Mouse (Mus musculus) erythroblast, adult 5-6 weeks (primary cell): ENCODE measurements around the gene Lactbl1. TPM values are rescaled to one million over a fixed set of nuclear protein-coding genes. Genes with fewer than 3 reads are reported as not detected.

Experiments used
- ATAC-seq: replicated peaks from 2 replicates; pipeline ENCODE4 v1.8.0; 2016; ENCODE audit warnings: moderate number of reproducible peaks, mild to moderate bottlenecking, moderate TSS enrichment, inconsistent platforms; ENCODE audit not compliant: poor library complexity, low FRiP score, severe bottlenecking
- total RNA-seq, 2 experiments: library from RNA; stranded (forward) in 1 of 2; stranded (reverse) in 1 of 2; fragments of 150-400 nt in 1 of 2; fragments of 200-764, 138-1000 nt in 1 of 2; gene quantifications; 2 replicates each; pipeline versions ENCODE4 v1.2.3 to v1.2.4; 2015 to 2017; ENCODE audit warnings: low replicate concordance in 2 of 2

Lactbl1 gene
- total RNA-seq, 2 experiments from 2014 or later, result not detected

DNA sequence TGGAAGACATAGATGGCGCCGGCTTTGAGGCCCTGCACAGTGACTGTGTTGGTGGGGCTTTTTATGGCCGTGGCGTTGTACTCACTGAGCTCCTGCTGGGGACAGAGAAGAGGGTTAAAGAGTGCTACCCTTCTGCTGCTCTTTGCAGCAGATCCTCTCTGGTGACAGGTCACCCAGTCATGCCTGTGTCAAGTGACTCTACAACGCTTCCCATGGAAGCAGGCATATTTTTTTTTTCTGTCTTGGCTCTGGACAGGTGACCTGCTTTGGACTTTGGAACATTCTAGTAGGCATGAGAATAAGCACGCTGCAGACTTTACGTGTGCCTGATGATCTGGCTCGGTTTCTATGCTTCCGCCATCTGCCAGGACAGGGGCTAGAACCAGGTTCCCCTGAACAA is 53.0 kb downstream of the Lactbl1 start:
- no peak for ATAC-seq

DNA sequence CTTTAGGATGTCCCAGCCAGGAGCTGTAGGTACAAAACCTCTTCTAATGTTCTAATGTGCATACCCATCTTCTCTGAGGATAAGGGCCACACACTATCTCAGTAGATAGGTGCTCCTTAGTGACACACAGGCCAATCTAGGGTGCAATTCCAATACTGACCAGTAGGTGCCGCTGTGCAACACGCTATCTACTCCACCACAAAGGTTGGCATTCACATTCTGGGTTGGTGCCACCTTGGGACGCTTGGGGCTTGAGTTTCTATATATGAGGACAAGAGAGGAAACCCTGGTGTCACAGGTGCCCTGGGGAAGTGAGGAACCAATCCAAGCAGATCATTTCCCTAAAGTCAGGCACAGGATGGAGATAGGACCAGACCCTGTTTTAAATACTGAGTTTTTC is 56.1 kb downstream of the Lactbl1 start:
- peak; percentile 60; the same call in 1 of the 2 replicates for ATAC-seq

DNA sequence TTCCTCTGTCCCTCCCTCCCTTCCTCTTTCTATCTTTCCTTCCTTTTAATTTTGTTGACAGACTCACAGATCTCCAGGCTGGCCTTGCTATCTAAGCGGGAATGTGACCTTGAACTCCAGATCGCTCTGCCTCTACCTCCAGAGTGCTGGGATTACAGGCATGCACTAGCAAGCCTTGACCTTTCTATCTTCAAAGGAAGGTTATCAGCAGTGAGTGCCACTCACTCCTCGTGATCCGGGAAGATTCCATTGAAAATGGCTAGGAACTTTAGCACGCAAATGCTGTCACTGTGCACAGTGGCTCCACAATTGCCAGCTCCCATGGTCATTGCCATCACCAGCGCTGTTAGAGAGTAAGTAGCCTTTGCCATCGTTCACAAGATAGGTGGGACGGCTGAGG is 56.8 kb downstream of the Lactbl1 start:
- ATAC-seq, result no peak

DNA sequence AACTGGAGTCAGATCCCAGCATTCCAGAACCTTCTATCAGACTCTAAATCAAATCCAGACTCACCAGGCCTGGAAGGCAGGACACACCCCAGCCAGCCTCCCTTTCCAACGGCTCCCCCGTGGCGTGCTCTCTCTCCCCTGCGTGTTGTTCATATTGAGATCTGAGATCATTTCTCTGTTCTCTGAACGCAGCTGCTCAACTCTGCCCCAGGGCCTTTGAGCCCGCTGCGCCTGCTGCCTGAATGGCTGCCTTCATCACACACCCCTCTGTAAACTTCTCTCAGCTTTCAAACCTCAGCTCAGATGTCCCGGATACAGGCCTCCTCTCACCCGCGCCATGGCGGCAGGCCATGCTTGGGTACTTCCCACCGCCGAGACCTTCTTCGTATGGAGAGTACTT is 58.2 kb downstream of the Lactbl1 start:
- no peak for ATAC-seq

DNA sequence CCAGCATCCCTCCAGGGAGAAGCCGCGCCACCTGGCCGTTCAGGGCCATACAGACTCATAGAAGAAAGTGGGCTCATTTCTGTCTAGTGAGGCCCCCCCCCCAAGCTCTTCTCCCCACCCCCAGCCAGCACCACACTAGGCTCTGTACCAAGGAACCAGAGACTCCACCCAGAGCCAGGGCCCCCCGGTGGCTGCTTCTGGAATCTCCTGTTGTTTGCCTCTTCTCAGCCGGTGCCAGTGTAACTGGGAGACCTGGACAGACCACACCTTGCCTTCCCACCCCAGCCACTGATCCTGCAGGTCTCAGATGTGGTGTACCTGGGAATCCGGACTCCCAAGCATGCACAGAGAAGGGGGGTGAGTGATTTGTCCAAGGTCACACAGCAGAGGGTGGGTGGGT is 62.1 kb downstream of the Lactbl1 start:
- ATAC-seq, result no peak

DNA sequence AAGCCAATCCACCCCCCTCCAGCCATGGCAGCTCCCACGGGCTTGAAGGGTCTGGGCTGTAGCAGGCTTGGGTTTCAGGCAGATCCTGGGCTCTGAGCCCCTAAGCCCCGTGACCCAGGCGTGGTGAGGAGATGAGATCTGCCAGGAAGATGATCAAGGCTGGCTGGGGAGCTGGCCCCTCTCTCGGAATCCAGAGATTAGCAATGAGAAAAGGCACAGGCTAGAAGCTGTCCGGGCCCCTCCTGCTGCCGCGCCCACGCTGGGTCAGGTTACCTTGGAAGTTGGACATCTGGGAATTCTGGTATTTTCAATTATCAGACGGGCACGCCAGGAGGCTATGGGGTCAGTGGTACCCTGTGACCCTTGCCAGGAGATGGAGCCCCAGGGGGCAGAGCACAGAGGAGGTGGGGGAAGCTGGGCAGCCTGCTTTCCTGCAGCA is 63.0 kb downstream of the Lactbl1 start:
- ATAC-seq, result no peak

DNA sequence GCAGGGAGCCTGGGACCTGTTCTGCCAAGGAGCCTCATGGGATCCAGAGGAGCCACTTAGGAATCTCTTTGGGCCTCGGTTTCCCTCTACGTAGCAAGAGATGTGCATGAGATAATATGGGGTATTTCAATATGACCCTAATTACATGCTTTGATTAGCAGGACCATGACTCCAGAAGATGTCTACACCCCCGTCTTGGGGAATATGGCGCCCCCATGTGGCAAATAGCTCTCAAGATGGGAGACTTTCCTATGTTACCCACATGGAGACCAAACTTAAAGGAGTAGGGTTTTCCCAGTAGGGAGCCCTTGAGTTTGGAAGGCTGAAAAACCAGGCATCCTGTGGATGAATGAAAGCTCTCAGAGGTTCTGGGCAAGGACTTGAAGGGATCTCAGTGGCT is 65.7 kb downstream of the Lactbl1 start:
- no peak for ATAC-seq

Other genes with a start within 250 kb of the Lactbl1 start
- gene Htr1d, start 199.1 kb upstream of the Lactbl1 start, total RNA-seq (2015; ENCODE audit: low replicate concordance), result not detected in 2 replicates
- not detected in 2 replicates for gene Htr1d, start 199.1 kb upstream of the Lactbl1 start, total RNA-seq (2017; ENCODE audit: low replicate concordance)
- gene 6030445D17Rik, start 160.4 kb upstream of the Lactbl1 start, total RNA-seq (2015; ENCODE audit: low replicate concordance), result not detected in 2 replicates
- not detected in 2 replicates for gene 6030445D17Rik, start 160.4 kb upstream of the Lactbl1 start, total RNA-seq (2017; ENCODE audit: low replicate concordance)
- gene Luzp1, start 152.9 kb upstream of the Lactbl1 start, total RNA-seq (2015; ENCODE audit: low replicate concordance), result 0.42 and 1.2 TPM in 2 replicates
- gene Luzp1, start 152.9 kb upstream of the Lactbl1 start, total RNA-seq (2017; ENCODE audit: low replicate concordance), result 1.0 and 10.7 TPM in 2 replicates
- 15.5 and 23.1 TPM in 2 replicates for gene Kdm1a, start 19.9 kb upstream of the Lactbl1 start, total RNA-seq (2015; ENCODE audit: low replicate concordance)
- gene Kdm1a, start 19.9 kb upstream of the Lactbl1 start, total RNA-seq (2017; ENCODE audit: low replicate concordance), result 34.8 and 47.0 TPM in 2 replicates
- gene Tex46, start 12.2 kb upstream of the Lactbl1 start, total RNA-seq (2015; ENCODE audit: low replicate concordance), result not detected in 2 replicates
- not detected in 2 replicates for gene Tex46, start 12.2 kb upstream of the Lactbl1 start, total RNA-seq (2017; ENCODE audit: low replicate concordance)
- gene Ephb2, start 213.4 kb downstream of the Lactbl1 start, total RNA-seq (2015; ENCODE audit: low replicate concordance), result not detected in 2 replicates
- 0.09 and 1.4 TPM in 2 replicates for gene Ephb2, start 213.4 kb downstream of the Lactbl1 start, total RNA-seq (2017; ENCODE audit: low replicate concordance)